Mouse (Mus musculus): ENCODE measurements around the gene Ccdc3. TPM values are rescaled to one million over a fixed set of nuclear protein-coding genes. Genes with fewer than 3 reads are reported as not detected.

Ccdc3 gene
- polyA plus RNA-seq, 1 experiment from 2014 or later = 17.7 TPM

DNA sequence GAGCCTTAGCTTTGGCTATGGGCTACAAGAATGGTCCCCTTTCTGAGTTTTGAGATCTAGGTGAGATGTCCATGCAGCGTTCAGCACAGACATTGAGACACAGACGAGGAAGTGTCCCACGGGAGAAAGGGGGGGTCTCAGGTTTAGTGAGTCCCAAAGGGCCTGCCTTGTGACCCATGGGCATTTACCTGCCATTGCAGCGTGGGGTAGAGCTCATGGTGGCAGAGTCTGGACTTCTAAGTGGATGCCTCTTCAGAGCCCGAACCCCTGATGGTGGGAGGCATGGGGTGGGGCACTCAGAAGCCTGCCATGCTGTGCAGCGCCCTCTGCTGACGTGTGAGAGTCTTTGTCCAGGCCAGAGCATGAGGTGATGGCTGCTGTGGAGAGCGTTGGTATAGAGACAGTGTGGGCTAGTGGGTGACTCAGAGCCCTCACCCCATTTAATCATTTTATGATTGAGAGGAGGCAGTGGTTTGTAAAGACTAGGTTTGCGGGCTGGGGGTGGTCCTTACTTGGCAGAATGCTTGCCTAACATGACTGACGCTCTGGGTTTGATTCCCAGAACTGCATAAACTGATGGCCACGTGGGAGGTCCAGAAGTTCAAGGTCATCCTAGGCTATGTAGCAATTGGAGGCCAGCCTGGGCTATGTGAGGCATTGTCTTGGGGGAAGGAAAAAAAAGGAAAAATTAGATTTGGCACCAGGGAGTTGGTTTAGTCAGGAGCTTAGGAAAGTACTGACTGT lies 23.6 kb downstream of the Ccdc3 start:
- Histone ChIP-seq H3K4me1 (ENCODE audit: control insufficient read depth in 2 of 2, insufficient read depth in 2 of 2, low read length in 2 of 2) (peaks cover 9 to 10% of the 10 kb centered on the region in 2 experiments), H3K9ac (ENCODE audit: low read length) (no peak overlapping the region), H3K27me3 (ENCODE audit: control insufficient read depth, insufficient read depth, low read length) (no peaks in the 10 kb centered on the region), H3K9me3 (ENCODE audit: control insufficient read depth, low read length) (no peaks in the 10 kb centered on the region), H3K36me3 (ENCODE audit: control insufficient read depth, insufficient read depth, low read length) (no peaks in the 10 kb centered on the region), H3K27ac (replicated peaks in 1 of 2; ENCODE audit: control insufficient read depth in 1 of 2, insufficient read depth in 1 of 2, low read depth in 2 of 2, low read length in 2 of 2) (no peak overlapping the region), H3K4me3 (ENCODE audit: control insufficient read depth in 1 of 2, insufficient read depth in 1 of 2, low read depth in 1 of 2, low read length in 2 of 2) (no peak overlapping the region), H3K4me2 (ENCODE audit: low read length) (no peak overlapping the region)
- 69% methylated on average over 11 of the region's 11 CpGs for WGBS
- no peak for ATAC-seq (ENCODE audit: insufficient number of reproducible peaks, insufficient read depth, low FRiP score, low read depth)

- H3K36me3 ChIP-seq (ENCODE audit: control insufficient read depth, insufficient read depth, low read length) = no peaks in the 10 kb centered on the region
- H3K4me1 ChIP-seq (ENCODE audit: control insufficient read depth in 2 of 2, insufficient read depth in 2 of 2, low read length in 2 of 2) = peaks cover 8 to 9% of the 10 kb centered on the region in 2 experiments; a peak in 3 of 4 replicates
- 51% methylated on average over 3 of the region's 3 CpGs for WGBS
- H3K9me3 ChIP-seq (ENCODE audit: control insufficient read depth, low read length) = no peaks in the 10 kb centered on the region
- no peaks in the 10 kb centered on the region for H3K27me3 ChIP-seq (ENCODE audit: control insufficient read depth, insufficient read depth, low read length)
- H3K4me2 ChIP-seq (ENCODE audit: low read length) = no peak overlapping the region
- H3K4me3 ChIP-seq (ENCODE audit: control insufficient read depth in 1 of 2, insufficient read depth in 1 of 2, low read depth in 1 of 2, low read length in 2 of 2) = no peak overlapping the region
- no peak overlapping the region for H3K9ac ChIP-seq (ENCODE audit: low read length)
- no peak overlapping the region for H3K27ac ChIP-seq (replicated peaks in 1 of 2; ENCODE audit: control insufficient read depth in 1 of 2, insufficient read depth in 1 of 2, low read depth in 2 of 2, low read length in 2 of 2)
- ATAC-seq (ENCODE audit: insufficient number of reproducible peaks, insufficient read depth, low FRiP score, low read depth) = no peak
Observed at GRCm38 (mm10) chr2:5161908-5162674, 24.5 kb downstream of the Ccdc3 start.

GRCm38 (mm10) chr2:5162756-5163155 lies 25.2 kb downstream of the Ccdc3 start:
- no peak overlapping the region for H3K4me2 ChIP-seq (ENCODE audit: low read length)
- no peaks in the 10 kb centered on the region for H3K9me3 ChIP-seq (ENCODE audit: control insufficient read depth, low read length)
- H3K9ac ChIP-seq (ENCODE audit: low read length) = no peak overlapping the region
- no peak overlapping the region for H3K27ac ChIP-seq (replicated peaks in 1 of 2; ENCODE audit: control insufficient read depth in 1 of 2, insufficient read depth in 1 of 2, low read depth in 2 of 2, low read length in 2 of 2)
- no peaks in the 10 kb centered on the region for H3K36me3 ChIP-seq (ENCODE audit: control insufficient read depth, insufficient read depth, low read length)
- H3K4me1 ChIP-seq (ENCODE audit: control insufficient read depth in 2 of 2, insufficient read depth in 2 of 2, low read length in 2 of 2) = peaks cover 6 to 9% of the 10 kb centered on the region in 2 experiments; a peak in 2 of 4 replicates
- ATAC-seq (ENCODE audit: insufficient number of reproducible peaks, insufficient read depth, low FRiP score, low read depth) = peak; percentile 9; the same call in 1 of the 2 replicates
- H3K27me3 ChIP-seq (ENCODE audit: control insufficient read depth, insufficient read depth, low read length) = no peaks in the 10 kb centered on the region
- 23% methylated on average over 5 of the region's 5 CpGs for WGBS
- no peak overlapping the region for H3K4me3 ChIP-seq (ENCODE audit: control insufficient read depth in 1 of 2, insufficient read depth in 1 of 2, low read depth in 1 of 2, low read length in 2 of 2)

DNA sequence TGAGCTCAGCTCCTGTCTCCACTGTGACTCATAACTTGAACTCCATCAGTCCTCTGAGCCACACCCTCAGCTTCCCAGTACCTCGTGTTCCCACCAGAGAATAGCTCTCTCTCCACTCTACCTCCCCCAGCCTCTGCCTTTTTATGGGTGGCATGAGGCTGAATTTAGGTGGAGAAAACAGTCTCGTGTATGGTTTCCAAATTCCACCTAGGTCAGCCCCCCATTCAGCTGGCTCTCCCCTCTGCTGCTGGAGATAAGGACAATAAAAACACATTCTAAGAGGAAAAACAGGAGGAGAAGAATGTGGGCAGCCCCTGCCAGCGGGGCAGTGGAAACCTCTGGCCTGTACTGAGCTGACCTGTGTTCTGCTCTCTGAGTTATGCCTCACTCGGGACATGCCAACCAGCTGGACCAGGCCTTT lies 28.4 kb downstream of the Ccdc3 start:
- ATAC-seq (ENCODE audit: insufficient number of reproducible peaks, insufficient read depth, low FRiP score, low read depth) = 0 out of 2 replicates have a peak, but pooled peaks have one; percentile 13
- 31% methylated on average over 4 of the region's 4 CpGs for WGBS
- Histone ChIP-seq H3K9me3 (ENCODE audit: control insufficient read depth, low read length) (no peaks in the 10 kb centered on the region), H3K4me1 (ENCODE audit: control insufficient read depth in 2 of 2, insufficient read depth in 2 of 2, low read length in 2 of 2) (peaks cover 8 to 13% of the 10 kb centered on the region in 2 experiments), H3K27ac (replicated peaks in 1 of 2; ENCODE audit: control insufficient read depth in 1 of 2, insufficient read depth in 1 of 2, low read depth in 2 of 2, low read length in 2 of 2) (no peak overlapping the region), H3K4me3 (ENCODE audit: control insufficient read depth in 1 of 2, insufficient read depth in 1 of 2, low read depth in 1 of 2, low read length in 2 of 2) (no peak overlapping the region), H3K9ac (ENCODE audit: low read length) (no peak overlapping the region), H3K36me3 (ENCODE audit: control insufficient read depth, insufficient read depth, low read length) (no peaks in the 10 kb centered on the region), H3K4me2 (ENCODE audit: low read length) (no peak overlapping the region), H3K27me3 (ENCODE audit: control insufficient read depth, insufficient read depth, low read length) (no peaks in the 10 kb centered on the region)

- no peak overlapping the region for H3K9ac ChIP-seq (ENCODE audit: low read length)
- no peak overlapping the region for H3K4me2 ChIP-seq (ENCODE audit: low read length)
- no peaks in the 10 kb centered on the region for H3K27me3 ChIP-seq (ENCODE audit: control insufficient read depth, insufficient read depth, low read length)
- H3K4me3 ChIP-seq (ENCODE audit: control insufficient read depth in 1 of 2, insufficient read depth in 1 of 2, low read depth in 1 of 2, low read length in 2 of 2) = no peak overlapping the region
- no peaks in the 10 kb centered on the region for H3K9me3 ChIP-seq (ENCODE audit: control insufficient read depth, low read length)
- H3K36me3 ChIP-seq (ENCODE audit: control insufficient read depth, insufficient read depth, low read length) = no peaks in the 10 kb centered on the region
- ATAC-seq (ENCODE audit: insufficient number of reproducible peaks, insufficient read depth, low FRiP score, low read depth) = no peak
- no peak overlapping the region for H3K27ac ChIP-seq (replicated peaks in 1 of 2; ENCODE audit: control insufficient read depth in 1 of 2, insufficient read depth in 1 of 2, low read depth in 2 of 2, low read length in 2 of 2)
- 91% methylated on average over 2 of the region's 2 CpGs for WGBS
- H3K4me1 ChIP-seq (ENCODE audit: control insufficient read depth in 2 of 2, insufficient read depth in 2 of 2, low read length in 2 of 2) = peaks cover 8 to 13% of the 10 kb centered on the region in 2 experiments
Observed at GRCm38 (mm10) chr2:5166796-5167195, 29.2 kb downstream of the Ccdc3 start.

DNA sequence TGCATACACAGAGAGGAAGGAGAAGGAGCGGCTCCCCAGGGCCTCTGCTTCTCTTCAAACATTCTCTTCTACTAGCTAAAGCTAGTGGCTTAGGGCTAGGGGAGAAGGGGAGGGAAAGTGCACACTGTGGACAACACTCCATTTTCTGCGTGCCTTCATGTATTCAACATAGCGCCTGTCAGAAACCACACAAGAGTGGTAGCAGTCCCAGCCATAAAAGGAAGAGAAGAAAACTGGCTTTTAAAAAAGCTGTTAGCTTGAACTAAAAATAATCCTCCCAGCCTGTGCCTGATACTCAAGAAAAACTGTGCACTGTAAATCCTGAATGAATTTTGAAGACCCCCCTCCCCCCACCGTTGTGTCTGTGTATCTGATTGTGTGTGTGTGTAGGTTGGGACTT lies 33.2 kb downstream of the Ccdc3 start:
- H3K4me3 ChIP-seq (ENCODE audit: control insufficient read depth in 1 of 2, insufficient read depth in 1 of 2, low read depth in 1 of 2, low read length in 2 of 2) = no peak overlapping the region
- H3K4me1 ChIP-seq (ENCODE audit: control insufficient read depth in 2 of 2, insufficient read depth in 2 of 2, low read length in 2 of 2) = peaks cover 4% of the 10 kb centered on the region in 2 experiments; a peak in 3 of 4 replicates
- ATAC-seq (ENCODE audit: insufficient number of reproducible peaks, insufficient read depth, low FRiP score, low read depth) = no peak
- H3K36me3 ChIP-seq (ENCODE audit: control insufficient read depth, insufficient read depth, low read length) = no peaks in the 10 kb centered on the region
- no peak overlapping the region for H3K27ac ChIP-seq (replicated peaks in 1 of 2; ENCODE audit: control insufficient read depth in 1 of 2, insufficient read depth in 1 of 2, low read depth in 2 of 2, low read length in 2 of 2)
- H3K4me2 ChIP-seq (ENCODE audit: low read length) = no peak overlapping the region
- H3K9me3 ChIP-seq (ENCODE audit: control insufficient read depth, low read length) = no peaks in the 10 kb centered on the region
- no peak overlapping the region for H3K9ac ChIP-seq (ENCODE audit: low read length)
- 45% methylated on average over 4 of the region's 4 CpGs for WGBS
- no peaks in the 10 kb centered on the region for H3K27me3 ChIP-seq (ENCODE audit: control insufficient read depth, insufficient read depth, low read length)

- WGBS = 82% methylated on average over 5 of the region's 5 CpGs
- no peaks in the 10 kb centered on the region for H3K9me3 ChIP-seq (ENCODE audit: control insufficient read depth, low read length)
- H3K4me1 ChIP-seq (ENCODE audit: control insufficient read depth in 2 of 2, insufficient read depth in 2 of 2, low read length in 2 of 2) = peaks cover 2 to 4% of the 10 kb centered on the region in 2 experiments; a peak in 3 of 4 replicates
- no peak overlapping the region for H3K4me2 ChIP-seq (ENCODE audit: low read length)
- no peak overlapping the region for H3K9ac ChIP-seq (ENCODE audit: low read length)
- H3K4me3 ChIP-seq (ENCODE audit: control insufficient read depth in 1 of 2, insufficient read depth in 1 of 2, low read depth in 1 of 2, low read length in 2 of 2) = no peak overlapping the region
- no peak overlapping the region for H3K27ac ChIP-seq (replicated peaks in 1 of 2; ENCODE audit: control insufficient read depth in 1 of 2, insufficient read depth in 1 of 2, low read depth in 2 of 2, low read length in 2 of 2)
- no peaks in the 10 kb centered on the region for H3K27me3 ChIP-seq (ENCODE audit: control insufficient read depth, insufficient read depth, low read length)
- H3K36me3 ChIP-seq (ENCODE audit: control insufficient read depth, insufficient read depth, low read length) = no peaks in the 10 kb centered on the region
- no peak for ATAC-seq (ENCODE audit: insufficient number of reproducible peaks, insufficient read depth, low FRiP score, low read depth)
Observed at GRCm38 (mm10) chr2:5171301-5172000, 33.9 kb downstream of the Ccdc3 start.
